Mouse (Mus musculus) B cell, adult 67 days (primary cell): ENCODE data around the gene Abl1. TPM values are rescaled to one million over a fixed set of nuclear protein-coding genes. Genes with fewer than 3 reads are reported as not detected.

Experiments
- total RNA-seq, 2 experiments: library from RNA; stranded (reverse); gene quantifications; 4 replicates each; pipeline ENCODE4 v1.2.4; 2023

Gene Abl1
- 10 to 100 TPM; 79.6 to 81.9 TPM for total RNA-seq

GRCm38 (mm10) chr2:31688074-31688925 is at the start of gene Abl1:
Gene Abl1 (plus strand): TSS chr2:31688376.

GRCm38 (mm10) chr2:31639901-31640608 is 48.1 kb upstream of the Abl1 start, which contains the start of gene Prdm12:
Gene Prdm12 (plus strand): TSS chr2:31640037.

GRCm38 (mm10) chr2:31670551-31671035 is 17.6 kb upstream of the Abl1 start, which contains the start of gene Exosc2:
Gene Exosc2 (plus strand): TSS chr2:31670715.

GRCm38 (mm10) chr2:31810444-31810843 is 122.3 kb downstream of the Abl1 start, which contains the start of gene Qrfp:
Gene Qrfp (minus strand): TSS chr2:31810580.

GRCm38 (mm10) chr2:31845896-31846691 is 157.9 kb downstream of the Abl1 start, which contains the start of gene Fibcd1:
Gene Fibcd1 (minus strand): TSS chr2:31846005.

Other genes with a start within 250 kb of the Abl1 start
- 10 to 100 TPM; 19.1 to 20.5 TPM for gene Ass1, start 218.2 kb upstream of the Abl1 start, total RNA-seq
- gene Fubp3, start 115.7 kb upstream of the Abl1 start, total RNA-seq: 10 to 100 TPM; 14.2 to 18.3 TPM
- gene Prdm12, start 48.3 kb upstream of the Abl1 start, total RNA-seq: not detected
- 10 to 100 TPM; 46.8 to 50.8 TPM for gene Exosc2, start 17.7 kb upstream of the Abl1 start, total RNA-seq
- 1 to 10 TPM in 1 of 2 experiments, under 1 TPM in 1; 0.92 to 2.6 TPM for gene Qrfp, start 122.2 kb downstream of the Abl1 start, total RNA-seq
- gene Fibcd1, start 157.6 kb downstream of the Abl1 start, total RNA-seq: not detected
- not detected for gene Lamc3, start 198.9 kb downstream of the Abl1 start, total RNA-seq